Mouse (Mus musculus) forebrain, embryonic 13.5 days (tissue): ENCODE measurements at regions not wholly inside any gene's neighbourhood (a gene's known extent, or its start where the extent isn't known, plus 50 kb on each side); places are given as distances from the start of the nearest gene placed in this dataset.

ENCODE experiments used
- ATAC-seq: fragments of 200-750 bp; cut with Nextera tagmentation; 2 replicates; pipeline ENCODE4 v1.8.0; 2017
- H3K27ac ChIP-seq: fragments of 300-500 bp; sonication (generic); 2 replicates; pipeline ENCODE4 v1.5.1; 2015; ENCODE audit warnings: inconsistent platforms, mild to moderate bottlenecking, moderate library complexity
- H3K27me3 ChIP-seq: fragments of 300-500 bp; sonication (generic); 2 replicates; pipeline ENCODE4 v1.6.1; 2015; ENCODE audit warnings: mild to moderate bottlenecking, inconsistent platforms
- H3K36me3 ChIP-seq: fragments of 300-500 bp; sonication (generic); 2 replicates; pipeline ENCODE4 v1.6.1; 2015; ENCODE audit warnings: mild to moderate bottlenecking, inconsistent platforms; ENCODE audit not compliant: poor library complexity, severe bottlenecking
- H3K4me1 ChIP-seq: fragments of 300-500 bp; sonication (generic); 2 replicates; pipeline ENCODE4 v1.6.1; 2015; ENCODE audit warnings: inconsistent platforms
- H3K4me2 ChIP-seq: fragments of 300-500 bp; sonication (generic); 2 replicates; pipeline ENCODE4 v1.6.1; 2015; ENCODE audit warnings: inconsistent platforms, mild to moderate bottlenecking, moderate library complexity
- H3K4me3 ChIP-seq: fragments of 300-500 bp; sonication (generic); 2 replicates; pipeline ENCODE4 v1.5.1; 2015; ENCODE audit warnings: mild to moderate bottlenecking, inconsistent platforms
- H3K9ac ChIP-seq: fragments of 300-500 bp; sonication (generic); 2 replicates; pipeline ENCODE4 v1.6.1; 2015; ENCODE audit warnings: mild to moderate bottlenecking, inconsistent platforms
- H3K9me3 ChIP-seq: fragments of 300-500 bp; sonication (generic); replicated peaks from 2 replicates; pipeline ENCODE4 v1.6.1; 2016; ENCODE audit warnings: inconsistent platforms
- WGBS: fragments of 180-500 bp; shearing (Covaris S2); methylation state at CpG from one replicate; pipeline ENCODE4 v1.1.7; 2015; 5-methylcytosine and 5-hydroxymethylcytosine counted together

- Histone ChIP-seq H3K9me3 (peaks cover 8% of the 10 kb centered on the region), H3K4me3 (no peak overlapping the region), H3K9ac (no peak overlapping the region), H3K27ac (no peak overlapping the region), H3K4me2 (no peak overlapping the region), H3K36me3 (no peaks in the 10 kb centered on the region), H3K4me1 (no peaks in the 10 kb centered on the region), H3K27me3 (no peaks in the 10 kb centered on the region)
- WGBS, result 96% methylated on average over 1 of the region's 1 CpGs
- no peak for ATAC-seq
Measured at GRCm38 (mm10) chr2:50456654-50457053, 160.1 kb upstream of the Mmadhc start.

GRCm38 (mm10) chr2:50448117-50448516 lies 151.5 kb upstream of the Mmadhc start:
- Histone ChIP-seq H3K36me3 (no peaks in the 10 kb centered on the region), H3K4me2 (no peak overlapping the region), H3K9ac (no peak overlapping the region), H3K27ac (no peak overlapping the region), H3K4me1 (0 out of 2 replicates have a peak, but pooled peaks cover 11% of the 10 kb centered on the region), H3K9me3 (no peaks in the 10 kb centered on the region), H3K27me3 (no peaks in the 10 kb centered on the region), H3K4me3 (no peak overlapping the region)
- no peak for ATAC-seq

GRCm38 (mm10) chr2:50445963-50446485 lies 149.4 kb upstream of the Mmadhc start:
- no peak for ATAC-seq
- 0 out of 2 replicates have a peak, but pooled peaks cover 12% of the 10 kb centered on the region for H3K4me1 ChIP-seq
- no peak overlapping the region for H3K9ac ChIP-seq

DNA sequence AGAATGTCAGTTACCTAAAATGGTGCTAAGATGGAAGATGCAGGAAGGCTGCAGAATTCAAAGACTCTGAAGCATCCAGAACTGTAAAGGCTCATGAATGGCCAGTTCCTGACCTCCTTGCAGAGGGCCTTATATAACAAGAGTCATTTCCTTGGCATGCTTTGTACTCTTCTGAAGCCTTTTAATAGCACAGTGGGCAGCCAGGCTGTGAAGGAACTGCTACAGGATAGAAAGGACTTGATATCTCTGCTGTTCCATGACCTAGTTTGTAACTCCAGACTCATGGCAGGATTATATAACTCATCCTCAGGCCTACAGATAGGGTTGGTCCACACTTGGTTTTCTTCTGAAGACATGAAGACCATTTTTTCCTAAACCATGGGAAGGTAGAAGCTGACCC lies 143.7 kb upstream of the Mmadhc start:
- H3K27ac ChIP-seq, result no peak overlapping the region
- H3K9me3 ChIP-seq, result no peaks in the 10 kb centered on the region
- H3K4me1 ChIP-seq, result 0 out of 2 replicates have a peak, but pooled peaks cover 5% of the 10 kb centered on the region
- ATAC-seq, result no peak
- H3K36me3 ChIP-seq, result no peaks in the 10 kb centered on the region
- H3K9ac ChIP-seq, result no peak overlapping the region
- no peak overlapping the region for H3K4me3 ChIP-seq
- H3K27me3 ChIP-seq, result no peaks in the 10 kb centered on the region
- H3K4me2 ChIP-seq, result no peak overlapping the region

More at GRCm38 (mm10) chr2:50445963-50446485, 149.4 kb upstream of the Mmadhc start:
- H3K9me3 ChIP-seq, result no peaks in the 10 kb centered on the region
- H3K27me3 ChIP-seq, result no peaks in the 10 kb centered on the region
- H3K4me2 ChIP-seq, result no peak overlapping the region
- H3K36me3 ChIP-seq, result no peaks in the 10 kb centered on the region
- WGBS, result 50% methylated on average over 2 of the region's 2 CpGs
- no peak overlapping the region for H3K4me3 ChIP-seq
- no peak overlapping the region for H3K27ac ChIP-seq

DNA sequence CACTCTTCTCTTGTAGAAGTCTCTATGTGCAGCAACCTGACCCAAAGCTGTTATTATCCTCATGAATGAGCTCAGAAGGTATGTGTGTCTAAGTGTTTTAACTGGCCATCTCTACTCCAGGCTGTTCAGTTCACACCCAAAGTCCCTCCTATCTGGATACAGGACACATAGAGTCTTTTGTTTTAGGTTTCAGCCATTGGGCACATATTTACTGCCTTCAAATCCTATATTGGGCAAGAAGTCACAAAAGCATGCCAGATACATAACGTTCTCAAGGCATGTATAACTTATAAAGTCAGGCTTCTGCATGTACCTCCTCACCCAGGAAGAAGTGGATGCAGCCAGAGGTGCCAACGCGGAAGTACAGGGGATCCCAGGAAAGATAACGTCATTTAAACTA lies 136.6 kb upstream of the Mmadhc start:
- no peaks in the 10 kb centered on the region for H3K27me3 ChIP-seq
- no peak overlapping the region for H3K4me2 ChIP-seq
- H3K9me3 ChIP-seq, result no peaks in the 10 kb centered on the region
- no peaks in the 10 kb centered on the region for H3K4me1 ChIP-seq
- H3K36me3 ChIP-seq, result no peaks in the 10 kb centered on the region
- ATAC-seq, result no peak
- 85% methylated on average over 4 of the region's 4 CpGs for WGBS
- no peak overlapping the region for H3K27ac ChIP-seq
- H3K9ac ChIP-seq, result no peak overlapping the region
- no peak overlapping the region for H3K4me3 ChIP-seq

DNA sequence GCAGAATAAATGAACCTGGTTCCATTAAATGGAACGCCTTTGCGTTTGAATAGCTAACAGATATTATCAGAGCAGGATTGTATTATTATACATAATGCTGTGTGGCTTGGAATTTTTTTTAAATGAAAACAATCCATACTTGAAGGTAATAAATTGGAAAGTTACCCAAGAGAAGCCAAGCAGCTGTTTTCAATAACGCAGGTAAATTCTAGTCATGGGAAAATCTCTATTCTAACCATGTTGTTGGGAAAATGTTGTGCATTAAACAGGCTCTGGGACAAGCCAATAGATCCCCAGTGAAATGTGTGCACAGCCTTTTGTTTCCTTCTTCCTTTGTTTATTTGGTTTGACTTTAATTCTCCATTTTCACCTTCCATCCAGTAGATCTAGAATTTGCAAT lies 128.6 kb upstream of the Mmadhc start:
- H3K27me3 ChIP-seq, result no peaks in the 10 kb centered on the region
- 93% methylated on average over 3 of the region's 3 CpGs for WGBS
- H3K4me3 ChIP-seq, result no peak overlapping the region
- no peak overlapping the region for H3K27ac ChIP-seq
- ATAC-seq, result no peak
- H3K9me3 ChIP-seq, result no peaks in the 10 kb centered on the region
- no peak overlapping the region for H3K4me2 ChIP-seq
- H3K9ac ChIP-seq, result no peak overlapping the region
- no peaks in the 10 kb centered on the region for H3K36me3 ChIP-seq
- H3K4me1 ChIP-seq, result no peaks in the 10 kb centered on the region

GRCm38 (mm10) chr2:50419648-50420047 lies 123.0 kb upstream of the Mmadhc start:
- H3K4me3 ChIP-seq, result no peak overlapping the region
- H3K9ac ChIP-seq, result no peak overlapping the region
- WGBS, result 87% methylated on average over 3 of the region's 3 CpGs

GRCm38 (mm10) chr2:50417643-50418042 lies 121.0 kb upstream of the Mmadhc start:
- Histone ChIP-seq H3K27ac (no peak overlapping the region), H3K4me1 (no peaks in the 10 kb centered on the region), H3K4me2 (no peak overlapping the region), H3K4me3 (no peak overlapping the region), H3K9me3 (no peaks in the 10 kb centered on the region), H3K36me3 (no peaks in the 10 kb centered on the region), H3K9ac (no peak overlapping the region), H3K27me3 (no peaks in the 10 kb centered on the region)
- ATAC-seq, result no peak
- WGBS, result 85% methylated on average over 5 of the region's 5 CpGs

More at GRCm38 (mm10) chr2:50419648-50420047, 123.0 kb upstream of the Mmadhc start:
- Histone ChIP-seq H3K4me2 (no peak overlapping the region), H3K27ac (no peak overlapping the region), H3K9me3 (no peaks in the 10 kb centered on the region), H3K4me1 (no peaks in the 10 kb centered on the region), H3K36me3 (no peaks in the 10 kb centered on the region), H3K27me3 (no peaks in the 10 kb centered on the region)
- ATAC-seq, result no peak

- Histone ChIP-seq H3K9me3 (no peaks in the 10 kb centered on the region), H3K36me3 (no peaks in the 10 kb centered on the region), H3K4me2 (no peak overlapping the region), H3K27ac (no peak overlapping the region), H3K9ac (no peak overlapping the region), H3K4me1 (no peaks in the 10 kb centered on the region), H3K27me3 (no peaks in the 10 kb centered on the region), H3K4me3 (no peak overlapping the region)
- no peak for ATAC-seq
- 98% methylated on average over 5 of the region's 5 CpGs for WGBS
Measured at GRCm38 (mm10) chr2:50417135-50417534, 120.5 kb upstream of the Mmadhc start.

GRCm38 (mm10) chr2:50416056-50416455 lies 119.5 kb upstream of the Mmadhc start:
- Histone ChIP-seq H3K4me1 (no peaks in the 10 kb centered on the region), H3K27ac (no peak overlapping the region), H3K9ac (no peak overlapping the region), H3K4me2 (no peak overlapping the region), H3K9me3 (no peaks in the 10 kb centered on the region), H3K4me3 (no peak overlapping the region), H3K36me3 (no peaks in the 10 kb centered on the region), H3K27me3 (no peaks in the 10 kb centered on the region)
- 97% methylated on average over 2 of the region's 2 CpGs for WGBS
- ATAC-seq, result no peak

- no peak overlapping the region for H3K9ac ChIP-seq
- no peaks in the 10 kb centered on the region for H3K36me3 ChIP-seq
- H3K27me3 ChIP-seq, result no peaks in the 10 kb centered on the region
- H3K27ac ChIP-seq, result peak overlapping the region; percentile 25; the same call in 1 of the 2 replicates
- 0 out of 2 replicates have a peak, but pooled peaks cover 5% of the 10 kb centered on the region for H3K4me1 ChIP-seq
- no peak overlapping the region for H3K4me2 ChIP-seq
- WGBS, result 31% methylated on average over 4 of the region's 4 CpGs
- H3K9me3 ChIP-seq, result no peaks in the 10 kb centered on the region
- ATAC-seq, result peak; percentile 71
- H3K4me3 ChIP-seq, result no peak overlapping the region
Measured at GRCm38 (mm10) chr2:50405932-50406331, 109.3 kb upstream of the Mmadhc start.

- H3K4me2 ChIP-seq, result no peak overlapping the region
- WGBS, result 86% methylated on average over 6 of the region's 6 CpGs
- no peaks in the 10 kb centered on the region for H3K27me3 ChIP-seq
- H3K4me1 ChIP-seq, result 0 out of 2 replicates have a peak, but pooled peaks cover 5% of the 10 kb centered on the region
- no peaks in the 10 kb centered on the region for H3K36me3 ChIP-seq
- no peak overlapping the region for H3K27ac ChIP-seq
- no peak for ATAC-seq
- H3K9me3 ChIP-seq, result no peaks in the 10 kb centered on the region
- no peak overlapping the region for H3K9ac ChIP-seq
- H3K4me3 ChIP-seq, result no peak overlapping the region
Measured at GRCm38 (mm10) chr2:50403106-50403505, 106.5 kb upstream of the Mmadhc start.

DNA sequence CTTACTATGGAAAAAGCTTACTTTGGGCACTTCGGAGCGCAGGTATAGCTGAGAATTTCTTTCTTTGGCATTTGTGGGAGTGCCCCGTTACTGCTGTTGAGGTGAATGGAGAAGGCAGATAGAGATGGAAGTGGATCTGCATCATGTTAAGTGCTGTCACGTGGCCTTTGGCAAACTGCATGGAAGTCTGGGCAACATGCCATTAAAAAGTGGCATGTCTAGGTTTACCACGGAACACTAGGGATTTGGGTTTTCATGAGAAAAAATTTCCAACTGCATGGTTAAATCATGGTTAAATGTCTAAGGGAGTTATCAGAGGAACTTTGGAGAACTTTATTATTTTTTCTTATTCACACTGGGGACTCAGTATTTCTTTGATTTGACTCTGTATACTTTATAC lies 102.0 kb upstream of the Mmadhc start:
- Histone ChIP-seq H3K9me3 (no peaks in the 10 kb centered on the region), H3K4me2 (no peak overlapping the region), H3K27me3 (no peaks in the 10 kb centered on the region), H3K4me1 (no peaks in the 10 kb centered on the region), H3K4me3 (no peak overlapping the region), H3K36me3 (no peaks in the 10 kb centered on the region), H3K27ac (no peak overlapping the region), H3K9ac (no peak overlapping the region)
- ATAC-seq, result no peak
- WGBS, result 84% methylated on average over 5 of the region's 5 CpGs
